Comparison of ENCODE assay signal across 18 mouse cellular contexts in genomic region chr7:132977981-132978380, GRCm38 (mm10).
"Had no signal": no experiment of that assay in that cellular context is flagged by ENCODE, and none has a peak within 500 bp of the region (broad histone marks: within the 10 kb centered on the region; RNA-seq: fewer than 3 reads in every experiment).

No protein-coding gene starts in this region.

- H3K9ac ChIP-seq: lung, embryonic 14.5 days; midbrain, embryonic 13.5 days; midbrain, embryonic 15.5 days; neural tube, embryonic 13.5 days; neural tube, embryonic 15.5 days had no signal

- ATAC-seq: midbrain, embryonic 13.5 days; midbrain, embryonic 15.5 days had no signal

- H3K4me2 ChIP-seq: lung, embryonic 14.5 days; midbrain, embryonic 13.5 days; midbrain, embryonic 15.5 days; neural tube, embryonic 13.5 days; neural tube, embryonic 15.5 days had no signal

- H3K9me3 ChIP-seq: midbrain, embryonic 10.5 days; midbrain, embryonic 13.5 days; midbrain, embryonic 15.5 days; neural tube, embryonic 13.5 days; neural tube, embryonic 15.5 days had no signal

- H3K27me3 ChIP-seq: midbrain, embryonic 13.5 days; midbrain, embryonic 15.5 days; neural tube, embryonic 13.5 days; neural tube, embryonic 15.5 days had no signal

- H3K4me3 ChIP-seq: midbrain, embryonic 10.5 days; midbrain, embryonic 13.5 days; midbrain, embryonic 15.5 days; myocyte; neural tube, embryonic 13.5 days; neural tube, embryonic 15.5 days had no signal

- H3K4me1 ChIP-seq: midbrain, embryonic 15.5 days; neural tube, embryonic 13.5 days had no signal

- DNase-seq: lung, adult 18-20 months; lung, embryonic 14.5 days; lung, postnatal 10 days; lung, postnatal 4 days; retina, postnatal 1 day; right cerebral cortex, adult 18-20 months; right cerebral cortex, postnatal 25 days; right cerebral cortex, postnatal 4 days; spleen, adult 18-20 months; thymus, adult 18-20 months; thymus, postnatal 14 days; thymus, postnatal 36 days had no signal

- H3K27ac ChIP-seq: midbrain, embryonic 10.5 days; midbrain, embryonic 13.5 days; midbrain, embryonic 15.5 days; neural tube, embryonic 13.5 days; neural tube, embryonic 15.5 days had no signal
